In the genomic region with DNA sequence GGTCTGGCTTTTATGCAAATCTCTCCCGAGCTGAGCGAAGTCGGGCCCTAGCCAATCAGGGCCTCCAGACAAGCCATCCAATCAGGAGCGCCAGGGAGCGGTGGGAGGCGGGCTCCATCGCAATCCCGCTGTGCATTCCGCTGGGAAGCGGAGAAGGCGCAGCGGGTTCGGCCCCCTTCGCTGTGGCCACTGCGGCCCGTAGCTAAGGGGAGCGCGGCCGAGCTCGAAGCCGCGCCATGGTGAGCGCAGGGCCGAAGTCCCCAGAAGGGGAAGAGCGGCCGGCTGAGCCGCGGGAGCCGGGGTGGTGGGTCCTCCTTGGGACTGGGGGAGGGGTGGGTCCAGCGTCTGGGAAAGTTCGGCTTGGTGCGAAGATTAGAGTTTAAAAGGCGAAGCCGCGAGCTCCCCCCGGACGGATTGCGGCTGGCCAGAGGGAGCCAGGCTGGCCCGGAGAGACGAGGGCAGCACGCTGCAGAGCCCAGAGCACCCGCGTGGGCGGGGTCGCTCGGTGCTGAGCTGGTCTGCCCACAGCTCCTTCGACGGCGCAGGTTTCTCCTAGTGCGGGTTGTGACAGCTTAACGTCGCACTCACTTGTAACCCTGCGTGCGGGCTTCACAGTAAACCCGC, we compare ENCODE assay signal across 8 mouse cellular contexts. TPM values are rescaled to one million over a fixed set of nuclear protein-coding genes. Genes with fewer than 3 reads are reported as not detected.
DNase-seq lines count a peak whose midpoint lies in the region; ATAC-seq lines count a peak whose summit lies in the region.

TSS of gene Zfp964 (plus strand) at position 122 of the 624 bp plus-strand sequence.

- H3K9me3 ChIP-seq in lung, embryonic 16.5 days (ENCODE audit: control insufficient read depth, low read length), result no peaks in the 10 kb centered on the region

- H3K4me2 ChIP-seq in lung, embryonic 16.5 days (ENCODE audit: low read depth, low read length), result peak within 1 kb of the TSS; percentile 85

- H3K27ac ChIP-seq in lung, embryonic 16.5 days (ENCODE audit: low read length), result peak within 1 kb of the TSS; percentile 89

- DNase-seq in MEL-GATA-1-ER (ENCODE audit: extremely low read depth, low read depth), result peak; percentile 83
- peak; percentile 92 for DNase-seq in cerebellum, adult 8-10 months
- peak; percentile 94 for DNase-seq in forelimb bud, embryonic 11.5 days (ENCODE audit: low read depth, low spot score)
- peak; percentile 71 for DNase-seq in layer of hippocampus, adult 9-10 months (ENCODE audit: low spot score)
- peak; percentile 86 for DNase-seq in ovary, postnatal 10 days (ENCODE audit: low spot score)
- DNase-seq in thymus, postnatal 10 days (ENCODE audit: low spot score in 2 of 2), result peak; percentile 67 to 71

- H3K9ac ChIP-seq in lung, embryonic 16.5 days (ENCODE audit: low read length), result peak within 1 kb of the TSS; percentile 86

- H3K4me3 ChIP-seq in lung, embryonic 16.5 days (ENCODE audit: low read length), result peak within 1 kb of the TSS; percentile 68

- WGBS in lung, embryonic 16.5 days, result under 1% methylated on average over 55 of the region's 55 CpGs

- peak; percentile 99 for ATAC-seq in hematopoietic stem cell, adult 5-6 weeks (replicated peaks in 1 of 2; ENCODE audit: insufficient read depth in 1 of 2, low FRiP score in 2 of 2, low TSS enrichment in 1 of 2, low read depth in 1 of 2, poor library complexity in 2 of 2, severe bottlenecking in 2 of 2)
- ATAC-seq in lung, embryonic 16.5 days (ENCODE audit: low read depth), result peak; percentile 100

- no peaks in the 10 kb centered on the region; the same call in 1 of the 2 replicates for H3K4me1 ChIP-seq in lung, embryonic 16.5 days (replicated peaks; ENCODE audit: control insufficient read depth, insufficient read depth, low read length)

- H3K27me3 ChIP-seq in lung, embryonic 16.5 days (ENCODE audit: control insufficient read depth, insufficient read depth, low read depth, low read length), result no peaks in the 10 kb centered on the region

- no peaks in the 10 kb centered on the region for H3K36me3 ChIP-seq in lung, embryonic 16.5 days (ENCODE audit: control insufficient read depth, insufficient read depth, low read length)

RNA-seq across cellular contexts. Expression of gene Zfp964, which starts in this region (rescaled TPM):
- 1.2 and 4.8 TPM in 2 replicates for total RNA-seq in hematopoietic stem cell, adult 5-6 weeks (2017)
- polyA plus RNA-seq in lung, embryonic 16.5 days (2015; fragmentation: Nextera tagmentation; extraction: Ambion mirVana), result 1.5 and 2.3 TPM in 2 replicates

Comparison
In these comparisons a context has a peak if more than half of its experiments do, and no peak if none do; other contexts are left out.
1. Peak in every context shown above with its lines: DNase-seq, ATAC-seq, H3K4me3 ChIP-seq and H3K27ac ChIP-seq.